Mouse (Mus musculus): Measurements from ENCODE around the gene Dgkq.

The Dgkq gene

DNA sequence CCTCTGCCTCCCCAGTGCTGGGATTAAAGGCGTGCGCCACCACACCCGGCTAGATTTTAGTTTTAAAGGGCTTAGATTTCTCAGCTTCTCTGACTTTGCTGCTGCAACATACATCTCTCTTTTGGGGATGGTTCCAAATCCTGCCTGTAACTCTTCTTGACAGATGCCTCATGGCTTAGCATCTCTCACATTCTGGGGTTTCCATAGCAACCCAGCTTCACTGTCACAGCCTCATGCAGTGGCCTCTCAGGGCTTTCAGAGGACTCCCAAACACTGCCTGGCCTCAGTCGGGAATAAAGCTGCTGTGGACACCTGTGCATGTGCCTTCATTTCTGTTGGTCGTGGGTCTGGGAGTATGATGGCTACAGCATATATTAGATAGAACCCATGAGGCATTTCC, 19.6 kb upstream of the Dgkq start:
- no peak for DNase-seq (ENCODE audit: low read depth, low spot score)

DNA sequence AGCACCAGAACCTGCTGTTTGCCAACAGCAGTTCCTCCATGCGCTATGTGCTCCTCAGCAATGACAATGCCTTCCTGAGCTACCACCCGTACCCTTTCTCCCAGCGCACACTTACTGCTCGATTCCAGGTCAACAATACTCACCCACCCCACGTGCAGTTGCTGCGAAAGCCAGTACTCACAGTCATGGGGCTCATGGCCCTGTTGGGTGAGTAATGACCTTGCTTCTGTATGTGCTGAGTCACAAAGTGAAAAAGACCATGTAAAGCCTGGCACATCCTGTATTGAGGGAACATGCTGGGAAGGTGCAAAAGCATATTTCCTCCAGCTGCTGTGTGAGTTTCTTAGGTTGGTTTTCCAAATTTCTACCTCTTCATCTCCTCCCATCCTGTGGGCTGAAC, 11.4 kb upstream of the Dgkq start:
- DNase-seq (ENCODE audit: low read depth, low spot score) = no peak

DNA sequence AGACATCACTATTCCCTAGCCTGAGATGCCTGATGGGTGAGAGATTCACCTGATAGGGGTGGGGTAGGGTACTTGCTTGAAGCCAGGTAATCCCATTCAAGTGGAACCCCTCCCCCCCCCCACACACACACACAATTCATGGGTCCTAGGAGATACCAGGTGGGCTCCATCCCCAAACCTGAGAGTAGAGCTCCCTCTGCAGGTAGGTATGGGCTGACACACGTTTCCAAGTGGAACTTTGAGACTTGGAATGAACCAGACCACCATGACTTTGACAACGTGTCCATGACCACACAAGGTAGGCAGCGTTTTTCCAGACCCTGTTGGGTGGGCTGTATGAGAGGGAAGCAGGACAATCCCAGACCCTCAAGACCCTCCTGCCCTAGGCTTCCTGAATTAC, 10.4 kb upstream of the Dgkq start:
- no peak for DNase-seq (ENCODE audit: low read depth, low spot score)

DNA sequence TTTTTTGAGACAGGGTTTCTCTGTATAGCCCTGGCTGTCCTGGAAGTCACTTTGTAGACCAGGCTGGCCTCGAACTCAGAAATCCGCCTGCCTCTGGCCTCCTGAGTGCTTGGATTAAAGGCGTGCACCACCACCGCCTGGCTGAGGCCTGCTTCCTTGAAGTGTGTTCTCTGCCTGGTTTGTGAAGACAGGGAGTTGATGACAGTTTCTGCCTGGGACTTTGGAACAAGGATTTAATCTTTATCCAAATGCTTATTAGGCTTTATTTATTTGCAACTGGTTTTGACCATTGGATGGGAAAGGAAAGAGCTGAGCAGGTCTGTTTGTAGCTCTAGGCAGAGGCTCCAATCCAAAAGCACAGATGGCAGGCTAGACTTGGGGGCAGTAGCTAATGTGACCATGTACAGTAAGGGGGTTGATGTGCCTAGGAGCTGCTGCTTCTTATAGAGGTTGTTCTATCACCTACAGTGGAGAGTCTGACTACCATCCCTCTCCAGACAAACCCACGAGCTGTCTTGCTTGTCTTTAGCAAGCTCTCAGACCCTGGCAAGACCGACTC, 8.9 kb upstream of the Dgkq start:
- DNase-seq (ENCODE audit: low read depth, low spot score) = no peak

DNA sequence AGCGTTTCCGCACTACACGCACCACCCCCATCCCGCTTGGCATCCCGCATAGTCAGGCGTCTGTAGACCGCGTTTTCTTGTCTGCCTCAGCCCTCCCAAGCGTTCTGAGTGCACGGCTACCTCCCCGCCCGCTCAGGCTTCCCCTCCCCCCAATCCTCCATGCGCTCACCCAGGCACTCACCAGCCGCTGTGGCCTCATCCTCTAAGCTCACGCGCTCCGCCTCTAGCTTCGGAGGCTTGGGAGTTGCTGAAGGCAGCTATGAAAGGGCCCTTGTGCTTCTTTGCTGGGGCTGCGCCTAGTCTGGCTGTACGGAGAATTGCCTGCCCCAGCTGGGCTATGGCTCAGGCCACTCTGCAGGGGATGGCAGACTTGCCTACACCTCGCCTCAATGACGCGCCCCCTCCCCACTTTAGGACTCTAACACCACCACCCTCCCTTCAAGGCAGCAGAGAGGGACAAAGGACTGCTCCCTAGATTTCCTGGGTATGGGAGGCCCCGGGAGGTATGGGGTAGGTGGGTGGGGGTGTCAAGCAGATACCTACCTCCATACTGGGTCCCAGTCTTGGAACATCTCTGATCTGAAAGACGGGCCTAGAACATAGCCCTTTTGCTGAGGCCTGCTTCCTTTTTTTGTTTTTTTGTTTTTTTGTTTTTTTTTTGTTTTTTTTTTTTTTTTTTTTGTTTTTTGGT, 8.3 kb upstream of the Dgkq start:
- DNase-seq (ENCODE audit: low read depth, low spot score) = no peak

DNA sequence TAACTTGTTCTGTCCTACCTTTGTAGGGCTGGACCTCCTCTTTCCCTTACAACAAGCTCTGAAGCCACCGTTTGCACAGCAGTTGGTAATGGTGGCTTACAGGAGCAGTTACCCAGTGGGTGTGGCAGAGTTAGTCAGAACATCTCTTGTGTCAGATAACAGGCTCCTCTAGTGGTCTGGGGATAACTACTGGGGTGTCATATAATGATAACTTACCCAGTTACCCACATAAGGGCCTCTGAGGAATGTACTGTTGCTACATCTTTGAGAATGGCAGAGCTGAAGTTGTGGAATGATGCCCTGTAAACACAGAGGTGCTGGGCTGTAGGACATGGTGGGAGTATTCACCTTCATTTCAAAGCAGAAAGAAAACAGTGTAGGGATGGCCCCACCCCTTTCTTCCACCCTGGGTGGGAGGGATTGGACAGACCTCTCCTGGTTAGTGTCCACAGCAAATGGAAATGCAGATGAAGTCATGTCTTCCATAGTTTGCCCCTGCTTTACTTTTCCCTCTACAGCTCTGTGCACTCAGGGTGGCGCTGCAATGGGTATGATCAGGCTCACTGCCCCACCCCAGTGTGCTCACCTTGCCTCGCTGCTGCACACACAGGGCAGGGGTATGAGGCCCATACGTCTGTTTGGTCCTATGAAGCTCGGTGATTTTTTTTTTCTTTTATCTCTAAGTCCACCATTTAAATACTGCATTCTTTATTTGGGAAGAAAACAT, 7.5 kb upstream of the Dgkq start:
- no peak for DNase-seq (ENCODE audit: low read depth, low spot score)

DNA sequence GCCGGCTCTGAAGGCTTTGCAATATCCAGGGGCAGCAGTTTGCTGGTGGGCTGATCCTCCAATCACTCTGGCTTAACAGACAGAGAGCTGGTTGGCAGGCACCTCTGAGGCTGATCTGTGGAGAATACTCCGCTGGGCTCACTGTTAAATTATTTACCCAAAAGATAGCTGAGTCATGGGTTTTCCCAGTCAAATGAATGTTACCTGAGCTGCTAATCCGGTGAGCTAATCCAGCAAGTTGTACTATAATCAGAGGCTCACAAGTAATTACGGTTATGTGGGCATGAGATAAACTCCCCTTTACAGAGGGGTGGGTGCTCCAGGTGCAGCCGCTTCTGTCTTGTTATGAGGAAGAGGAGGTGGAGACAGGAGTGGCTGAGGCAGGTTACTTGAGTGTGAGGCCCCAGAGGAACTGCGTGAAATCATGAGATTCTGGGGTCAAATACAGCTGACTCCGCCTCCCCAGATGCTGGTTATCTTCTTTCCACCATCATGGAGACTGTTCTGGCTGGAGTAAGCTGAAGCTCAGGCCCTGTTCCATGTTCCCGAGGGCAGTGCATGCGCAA, 5.9 kb upstream of the Dgkq start, which contains the start of gene Slc26a1:
Gene Slc26a1, minus strand, starts transcription at position 319 of the 566 bp plus-strand sequence.
- DNase-seq (ENCODE audit: low read depth, low spot score) = no peak

DNA sequence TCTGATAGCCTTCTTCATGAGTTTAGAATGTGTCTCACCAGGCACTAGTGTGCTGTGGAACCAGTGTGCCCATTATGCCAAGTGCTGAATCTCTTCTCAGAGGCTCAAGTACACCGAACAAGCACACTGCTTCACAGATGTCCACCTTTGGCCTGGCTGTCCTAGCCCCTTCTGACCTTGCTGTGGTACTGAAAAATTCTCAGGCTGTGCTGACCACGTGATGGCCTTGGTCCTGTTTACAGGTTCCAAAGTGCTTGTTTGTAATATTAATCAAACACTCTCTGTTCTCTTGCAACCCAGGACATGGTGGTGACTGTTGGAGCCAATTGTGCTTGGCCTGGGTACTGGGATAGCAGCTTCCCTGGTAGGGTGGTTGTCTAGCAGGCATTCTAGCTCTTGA, 5.2 kb upstream of the Dgkq start:
- DNase-seq (ENCODE audit: low read depth, low spot score) = no peak

DNA sequence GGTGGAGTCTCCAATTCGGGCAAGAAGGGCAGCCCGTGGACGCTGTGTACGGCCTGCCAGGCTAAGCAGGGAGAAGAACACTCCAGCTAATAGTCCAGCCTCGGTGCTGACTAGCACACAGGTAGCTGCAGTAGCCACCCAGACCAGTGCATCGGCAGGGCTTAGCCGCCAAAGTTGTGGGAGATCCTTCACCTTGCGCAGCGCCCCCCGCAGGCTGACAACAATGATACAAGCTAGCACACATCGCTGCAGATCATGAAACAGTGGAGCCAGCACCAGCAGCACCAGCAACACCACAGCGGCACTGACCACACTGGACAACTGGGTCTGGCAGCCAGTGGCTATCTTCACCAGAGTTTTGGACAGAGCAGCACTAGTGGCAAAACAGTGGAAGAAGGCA, 2.3 kb upstream of the Dgkq start:
- DNase-seq (ENCODE audit: low read depth, low spot score) = no peak

DNA sequence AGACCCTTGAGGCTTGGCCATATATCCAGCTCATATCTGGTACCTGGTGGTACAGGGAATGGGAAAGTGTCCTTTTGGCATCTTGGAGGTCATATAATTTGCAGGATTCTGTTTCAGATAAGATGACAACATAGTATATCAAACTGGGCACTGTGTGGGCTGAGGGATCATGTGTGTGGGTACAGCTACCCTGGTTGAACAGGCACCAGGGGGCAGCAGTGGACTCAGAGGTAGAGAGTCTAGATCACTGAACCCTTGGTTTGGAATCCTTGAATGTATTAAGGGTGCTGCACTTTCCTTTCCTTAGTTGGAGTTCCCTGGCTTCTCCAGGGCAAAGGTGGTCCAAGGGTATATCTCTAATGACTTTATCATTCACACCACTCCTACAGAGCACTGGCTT, 1.3 kb upstream of the Dgkq start:
- no peak for DNase-seq (ENCODE audit: low read depth, low spot score)

DNA sequence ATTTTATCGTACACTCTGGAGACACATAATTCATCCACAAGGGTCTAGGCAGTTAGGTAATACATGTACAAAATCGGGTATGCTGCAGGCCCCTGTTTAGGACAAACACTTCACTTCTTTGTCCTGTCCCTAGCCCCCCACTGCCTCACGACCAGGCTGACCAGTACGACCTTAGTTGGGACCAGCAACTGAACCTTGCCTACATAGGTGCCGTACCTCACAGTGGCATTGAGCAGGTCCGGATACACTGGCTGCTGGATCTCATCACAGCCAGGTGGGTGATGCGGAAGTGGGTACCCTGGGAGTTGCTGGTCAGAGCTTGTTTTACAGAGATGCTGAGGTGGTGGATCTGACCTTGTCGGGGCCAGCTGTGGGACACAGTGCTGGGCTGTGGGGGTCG, 514 bp upstream of the Dgkq start:
- DNase-seq (ENCODE audit: low read depth, low spot score) = no peak

DNA sequence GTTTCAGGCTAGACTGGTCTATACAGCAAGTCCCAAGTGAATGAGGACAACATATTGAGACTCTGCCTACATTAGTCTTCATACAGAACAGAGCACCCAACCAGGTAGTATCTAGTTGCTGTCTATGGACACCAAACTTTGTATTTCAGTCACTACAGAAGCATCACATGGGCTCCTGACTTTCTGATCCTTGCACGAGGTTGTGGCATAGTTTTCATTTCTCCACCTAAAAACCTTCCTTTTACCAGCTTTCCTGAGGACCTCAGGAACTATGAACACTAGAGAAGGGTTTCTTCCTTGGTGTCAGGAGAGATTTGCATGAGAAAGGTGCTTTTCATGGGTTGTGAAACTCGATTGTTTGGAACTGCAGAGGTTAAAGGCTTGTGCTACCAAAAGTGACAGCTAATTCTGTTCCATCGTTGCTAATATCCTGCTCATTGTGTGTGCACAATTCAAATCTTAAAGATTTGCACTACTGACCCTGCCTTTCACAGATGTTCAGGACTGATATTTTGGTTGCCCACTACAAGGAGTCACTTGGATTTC, 1.0 kb downstream of the Dgkq start:
- no peak for DNase-seq (ENCODE audit: low read depth, low spot score)

DNA sequence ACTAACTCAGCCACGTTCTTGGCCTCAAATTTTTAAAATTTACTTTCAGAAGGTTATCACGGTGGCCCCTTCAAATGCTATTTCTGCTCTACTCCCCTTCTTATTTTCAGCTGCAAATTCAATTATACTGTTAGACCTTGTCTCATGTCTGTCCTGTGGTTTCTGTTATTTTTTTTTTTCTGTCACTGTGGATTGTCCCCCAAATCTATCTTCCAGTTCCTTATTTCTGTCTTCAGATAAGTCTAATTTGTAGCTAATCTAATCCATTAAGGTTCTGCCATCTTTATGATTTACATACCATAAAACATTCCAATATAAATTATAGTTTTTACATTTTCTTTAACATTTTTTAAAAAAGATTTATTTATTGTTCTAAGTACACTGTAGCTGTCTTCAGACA, 2.1 kb downstream of the Dgkq start:
- no peak for DNase-seq (ENCODE audit: low read depth, low spot score)

DNA sequence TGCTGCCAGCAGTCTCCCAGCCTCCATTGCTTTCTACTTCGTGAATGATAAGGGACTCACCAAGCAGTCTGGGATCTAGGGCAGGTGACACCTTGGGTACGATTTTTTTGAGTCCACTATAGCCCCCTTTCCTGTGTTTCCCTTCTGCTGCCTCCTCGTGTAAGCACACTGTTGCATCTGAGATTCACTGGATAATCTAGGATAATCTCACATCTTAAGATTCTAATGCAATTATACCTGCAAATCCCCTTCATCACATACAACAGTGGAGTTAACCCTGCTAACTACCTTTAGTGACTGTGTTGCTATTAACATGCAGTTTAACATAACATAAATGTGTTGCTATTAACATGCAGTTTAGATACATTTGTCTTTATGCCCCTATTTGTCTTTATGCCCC, 4.4 kb downstream of the Dgkq start:
- no peak for DNase-seq (ENCODE audit: low read depth, low spot score)

DNA sequence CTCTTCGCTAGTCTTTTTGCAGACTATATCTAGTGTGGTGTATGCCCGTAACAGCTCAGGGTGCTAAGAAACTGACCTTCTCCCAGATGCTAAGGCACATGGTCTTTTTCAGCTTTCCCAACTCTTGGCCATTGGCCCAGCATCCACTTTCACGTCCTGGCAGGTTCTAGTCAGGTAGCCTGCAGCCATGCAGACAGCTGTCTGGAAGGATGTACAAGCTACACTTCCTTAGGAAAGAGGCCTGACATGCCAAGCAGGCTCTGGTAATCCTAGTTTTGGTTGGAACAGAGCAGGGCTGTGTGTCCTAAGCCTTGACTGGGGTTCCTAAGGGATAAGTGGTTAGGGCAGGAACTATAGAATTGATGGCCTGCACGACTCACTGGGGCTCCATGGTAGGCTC, 6.7 kb downstream of the Dgkq start:
- no peak for DNase-seq (ENCODE audit: low read depth, low spot score)

DNA sequence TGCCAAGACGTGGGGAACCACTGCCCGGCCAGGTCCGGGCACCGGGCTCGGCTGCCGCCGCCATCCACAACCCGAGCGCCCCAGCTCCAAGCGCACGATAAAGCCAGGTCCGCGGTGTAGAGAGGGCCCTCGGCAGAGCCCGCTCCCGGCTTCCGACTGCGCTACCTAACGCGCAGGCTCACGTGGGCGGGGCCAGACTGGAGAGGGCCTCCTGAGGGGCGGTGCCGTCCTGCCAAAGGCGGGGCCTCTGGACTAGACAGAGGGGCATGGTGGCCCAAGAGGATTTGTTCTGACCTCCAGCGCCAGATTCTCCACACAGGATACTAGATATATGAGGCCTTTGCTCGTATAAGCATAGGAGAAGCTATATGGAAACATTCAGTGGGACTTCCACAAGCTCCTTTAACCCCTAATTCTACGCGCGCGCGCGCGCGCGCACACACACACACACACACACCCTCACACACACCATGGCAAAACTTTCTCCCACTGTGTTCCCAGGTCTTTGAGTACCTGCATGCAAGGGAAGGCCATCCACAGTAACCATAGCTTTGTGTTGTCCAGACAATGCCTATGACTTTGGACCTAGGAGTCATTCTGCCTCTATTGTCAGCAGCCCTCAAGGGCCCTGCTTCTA, 8.7 kb downstream of the Dgkq start:
- DNase-seq (ENCODE audit: low read depth, low spot score) = peak; percentile 80

DNA sequence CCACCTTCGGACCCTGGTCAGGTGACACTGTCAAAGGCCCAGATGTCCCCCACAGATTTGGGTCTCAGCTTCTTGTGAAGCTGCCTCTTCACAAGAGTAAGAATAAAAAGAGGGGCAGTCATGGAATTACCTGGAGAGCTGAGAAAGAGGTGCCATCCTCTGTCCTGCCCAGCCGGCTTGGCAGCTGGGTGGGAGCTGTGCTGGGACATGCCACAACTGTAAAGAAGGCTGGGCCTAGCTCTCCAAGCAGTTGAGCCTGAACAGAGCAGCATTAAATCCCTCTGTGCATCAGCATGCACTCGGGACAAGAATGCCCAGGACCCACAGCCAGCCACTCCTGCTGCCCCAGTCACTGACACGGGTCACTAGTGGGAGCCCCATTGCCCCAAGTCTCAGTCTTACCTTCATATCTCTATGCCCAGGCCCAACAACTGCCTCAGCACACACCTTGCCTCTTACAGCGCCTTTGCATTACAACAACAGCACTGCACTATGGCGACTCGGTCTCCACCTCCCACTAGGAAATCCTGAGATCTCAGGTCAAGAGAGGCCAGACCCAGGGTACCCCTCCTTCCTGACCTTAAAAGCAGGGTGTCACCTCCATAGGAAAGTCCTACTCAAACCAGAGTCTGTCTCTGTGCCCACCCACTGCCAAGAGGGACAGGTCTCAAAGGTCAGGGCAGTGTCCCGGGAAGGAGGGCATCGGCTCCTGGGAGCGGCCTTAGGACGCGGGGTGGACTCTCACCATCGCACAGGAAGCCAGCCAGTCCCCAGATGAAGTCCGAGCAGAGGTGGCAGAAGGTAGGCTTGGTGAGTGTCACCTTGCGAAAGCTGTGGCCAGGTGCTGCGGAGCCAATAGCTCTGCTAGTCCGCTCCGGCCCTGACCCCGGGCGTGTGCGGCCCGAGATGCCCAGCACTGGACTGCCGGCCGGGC, 9.5 kb downstream of the Dgkq start, which contains the start of gene Idua:
Gene Idua, plus strand, starts transcription at position 634 of the 934 bp plus-strand sequence.
- no peak for DNase-seq (ENCODE audit: low read depth, low spot score)

DNA sequence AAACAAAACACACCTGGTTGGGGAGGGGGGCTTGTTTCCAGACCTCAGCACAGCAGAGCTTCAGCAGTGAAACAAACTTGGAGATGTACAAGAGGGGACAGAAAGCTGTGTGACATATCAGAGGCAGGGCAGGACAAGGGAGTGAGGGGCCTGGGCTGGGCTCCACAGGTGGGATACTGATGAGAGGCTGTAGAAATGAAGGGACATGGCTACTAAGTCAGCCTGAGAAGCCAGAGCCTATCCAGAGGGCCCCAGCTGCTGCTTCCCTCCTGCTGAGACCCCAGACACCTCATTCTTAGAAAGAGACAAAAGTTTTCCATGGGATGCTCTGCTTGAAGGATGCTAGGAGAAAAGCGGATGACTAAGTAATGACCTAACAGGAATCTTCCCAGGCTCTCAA, 10.9 kb downstream of the Dgkq start:
- no peak for DNase-seq (ENCODE audit: low read depth, low spot score)

DNA sequence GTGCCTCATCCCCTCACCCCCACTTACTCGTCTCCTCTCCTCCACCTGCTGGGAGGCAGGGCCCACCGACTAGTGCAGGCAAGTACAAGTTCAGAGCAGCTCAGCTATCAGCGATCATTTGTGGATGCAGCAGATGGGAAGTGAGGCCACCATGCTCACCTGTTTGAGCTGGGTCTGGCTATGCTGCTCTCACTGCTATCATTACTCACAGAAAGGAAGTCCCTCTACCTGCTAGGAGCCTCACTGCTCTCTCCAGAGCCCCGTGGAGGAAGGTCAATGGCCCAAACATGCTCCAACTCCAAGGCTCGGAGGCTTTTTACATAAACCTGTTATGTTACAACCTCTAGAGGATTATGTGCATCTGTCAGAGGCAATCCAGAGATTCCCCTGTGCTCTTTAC, 12.1 kb downstream of the Dgkq start:
- DNase-seq (ENCODE audit: low read depth, low spot score) = no peak

DNA sequence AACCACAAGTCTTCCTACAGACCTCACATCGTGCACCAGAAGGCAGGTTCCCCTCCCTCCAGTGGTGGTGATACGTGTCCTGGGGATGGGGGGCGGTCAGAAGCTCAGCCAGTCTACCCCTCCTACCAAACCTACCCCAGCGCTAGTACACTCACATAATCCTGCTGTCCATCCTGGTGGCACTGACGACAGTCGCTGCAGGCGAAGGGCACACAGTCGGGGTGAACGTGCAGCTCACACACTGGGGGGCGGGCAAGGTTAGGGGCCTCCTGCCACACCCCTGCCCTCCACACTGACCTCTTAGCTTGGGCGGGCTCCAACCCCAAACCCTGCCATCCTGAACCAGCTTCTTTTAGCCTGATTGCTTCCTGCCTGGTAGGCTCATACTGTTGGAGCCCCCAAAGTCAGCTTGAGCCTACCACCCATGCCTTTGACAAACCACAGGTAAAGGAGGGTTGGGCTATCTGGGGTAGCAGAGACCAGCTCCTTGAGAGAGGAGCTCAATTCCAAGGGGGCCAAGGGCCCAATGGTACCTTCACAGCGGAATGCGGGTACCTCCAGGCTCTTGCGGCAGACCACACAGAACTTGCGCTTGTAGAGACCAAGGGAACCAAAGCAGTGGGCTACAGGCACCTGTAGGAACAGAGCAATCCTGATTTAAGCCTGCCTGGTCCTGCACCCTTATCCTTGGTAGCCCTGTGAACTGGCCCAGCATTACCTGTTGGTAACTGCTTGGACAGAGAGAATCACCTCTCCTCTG, 13.4 kb downstream of the Dgkq start:
- no peak for DNase-seq (ENCODE audit: low read depth, low spot score)
